Mouse (Mus musculus) brain, embryonic 14.5 days (tissue): Measurements from ENCODE around the gene Pou3f3. TPM values are rescaled to one million over a fixed set of nuclear protein-coding genes. Genes with fewer than 3 reads are reported as not detected.

Experiments
- DNase-seq: peaks from one replicate; pipeline ENCODE4 v3.0.0-alpha.2; 2011; ENCODE audit warnings: low read depth
- CTCF ChIP-seq: fragments of 200-500 bp; IDR thresholded peaks from 2 replicates; pipeline ENCODE4 v1.5.1; 2012; ENCODE audit warnings: inconsistent platforms, mild to moderate bottlenecking, moderate library complexity, borderline replicate concordance; ENCODE audit not compliant: insufficient read depth, insufficient read length; ENCODE audit errors: extremely low read depth
- POLR2A ChIP-seq: fragments of 200-500 bp; IDR thresholded peaks from 2 replicates; pipeline ENCODE4 v1.6.1; 2012; ENCODE audit warnings: mild to moderate bottlenecking, inconsistent platforms, borderline replicate concordance; ENCODE audit not compliant: poor library complexity, insufficient read depth, insufficient read length, severe bottlenecking; ENCODE audit errors: extremely low read depth
- polyA plus RNA-seq: library from polyadenylated mRNA; depleted of rRNA; stranded (reverse); fragments of >200 nt; gene quantifications from 2 replicates; pipeline ENCODE4 v1.2.3, GENCODE M21; 2012

The Pou3f3 gene
- polyA plus RNA-seq, 1 experiment = 58.3 TPM

GRCm38 (mm10) chr1:42703851-42704613 lies 8.5 kb downstream of the Pou3f3 start:
- peak; percentile 95 for DNase-seq
- no peak for TF ChIP-seq CTCF
- no peak for TF ChIP-seq POLR2A

- peak; percentile 67 for DNase-seq
- no peak for TF ChIP-seq POLR2A
- TF ChIP-seq CTCF = no peak
Observed at GRCm38 (mm10) chr1:42704981-42705810, 9.6 kb downstream of the Pou3f3 start.

GRCm38 (mm10) chr1:42705811-42706160 lies 10.2 kb downstream of the Pou3f3 start:
- peak; percentile 72 for DNase-seq
- TF ChIP-seq CTCF (no peak), POLR2A (no peak)

- peak; percentile 70 for DNase-seq
- TF ChIP-seq POLR2A (no peak), CTCF (no peak)
Observed at GRCm38 (mm10) chr1:42707196-42707595, 11.6 kb downstream of the Pou3f3 start.

- no peak for TF ChIP-seq POLR2A
- TF ChIP-seq CTCF = no peak
- peak; percentile 51 for DNase-seq
Observed at GRCm38 (mm10) chr1:42707611-42708130, 12.1 kb downstream of the Pou3f3 start.

- no peak for TF ChIP-seq POLR2A
- no peak for TF ChIP-seq CTCF
- DNase-seq = peak; percentile 63
Observed at GRCm38 (mm10) chr1:42709024-42709423, 13.5 kb downstream of the Pou3f3 start.

GRCm38 (mm10) chr1:42709431-42710160 lies 14.0 kb downstream of the Pou3f3 start:
- no peak for TF ChIP-seq POLR2A
- no peak for TF ChIP-seq CTCF
- DNase-seq = peak; percentile 56

- TF ChIP-seq POLR2A (no peak), CTCF (no peak)
- DNase-seq = no peak
Observed at GRCm38 (mm10) chr1:42710234-42710633, 14.7 kb downstream of the Pou3f3 start.

- DNase-seq = peak; percentile 78
- TF ChIP-seq POLR2A = no peak
- TF ChIP-seq CTCF = no peak
Observed at GRCm38 (mm10) chr1:42710995-42711394, 15.4 kb downstream of the Pou3f3 start.

- DNase-seq = peak; percentile 78
- TF ChIP-seq POLR2A = no peak
- no peak for TF ChIP-seq CTCF
Observed at GRCm38 (mm10) chr1:42711456-42712310, 16.1 kb downstream of the Pou3f3 start.
